Mouse (Mus musculus): ENCODE data around the gene Gp1bb. TPM values are rescaled to one million over a fixed set of nuclear protein-coding genes. Genes with fewer than 3 reads are reported as not detected.

The Gp1bb gene
- polyA plus RNA-seq, 1 experiment, result 3.9 TPM

GRCm38 (mm10) chr16:18623751-18624540 is 1.7 kb upstream of the Gp1bb start:
- no peak for TF ChIP-seq CTCF (IDR thresholded peaks at IDR 0.05; ENCODE audit: borderline replicate concordance, insufficient read depth, low read length)
- no peak for TF ChIP-seq POLR2A (IDR thresholded peaks at IDR 0.05; ENCODE audit: low read depth, low read length)
- 0 out of 2 replicates have a peak, but pooled peaks cover 4% of the 10 kb centered on the region for H3K4me1 ChIP-seq (ENCODE audit: control insufficient read depth, insufficient read depth, low read length)
- H3K27ac ChIP-seq (ENCODE audit: insufficient read depth, low read length), result no peak overlapping the region
- H3K4me3 ChIP-seq (ENCODE audit: insufficient read depth, low read length), result no peak overlapping the region

GRCm38 (mm10) chr16:18622916-18623750 is 930 bp upstream of the Gp1bb start:
- TF ChIP-seq POLR2A (IDR thresholded peaks at IDR 0.05; ENCODE audit: low read depth, low read length) (no peak), CTCF (IDR thresholded peaks at IDR 0.05; ENCODE audit: borderline replicate concordance, insufficient read depth, low read length) (no peak)
- Histone ChIP-seq H3K4me3 (ENCODE audit: insufficient read depth, low read length) (no peak overlapping the region), H3K27ac (ENCODE audit: insufficient read depth, low read length) (no peak overlapping the region), H3K4me1 (ENCODE audit: control insufficient read depth, insufficient read depth, low read length) (0 out of 2 replicates have a peak, but pooled peaks cover 4% of the 10 kb centered on the region)

DNA sequence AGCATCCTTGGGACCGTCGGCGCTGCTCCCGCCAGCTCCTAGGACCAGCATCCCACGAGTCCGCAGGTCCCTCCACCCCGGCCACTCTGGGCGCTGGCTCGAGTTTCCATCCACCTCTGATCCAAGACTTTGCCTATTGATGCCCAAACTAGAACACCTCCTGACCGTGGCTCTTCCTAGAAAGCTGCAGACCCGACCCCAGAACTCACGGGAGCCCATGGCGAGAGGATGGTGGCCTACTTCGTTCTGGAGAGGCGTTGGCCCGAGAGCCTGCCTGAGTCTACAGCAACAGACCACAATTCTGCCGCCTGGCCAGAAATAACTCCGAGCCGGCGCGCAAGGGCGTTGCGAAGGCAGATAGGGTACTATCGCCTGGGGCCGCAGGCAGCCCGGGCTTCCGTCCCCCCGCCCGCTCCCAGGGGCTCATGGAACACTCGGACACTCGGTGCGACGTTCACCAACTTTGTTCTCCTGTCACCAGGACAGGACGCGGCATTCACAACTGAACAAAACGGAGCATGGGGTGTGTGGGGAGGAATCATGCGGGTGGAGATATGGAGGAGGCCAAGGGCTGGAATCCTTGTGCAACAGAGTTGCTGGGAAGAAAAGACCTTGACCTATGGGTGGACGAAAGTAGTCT is 721 bp downstream of the Gp1bb start:
- H3K27ac ChIP-seq (ENCODE audit: insufficient read depth, low read length), result no peak overlapping the region
- H3K4me1 ChIP-seq (ENCODE audit: control insufficient read depth, insufficient read depth, low read length), result 0 out of 2 replicates have a peak, but pooled peaks cover 4% of the 10 kb centered on the region
- H3K4me3 ChIP-seq (ENCODE audit: insufficient read depth, low read length), result no peak overlapping the region
- TF ChIP-seq CTCF (IDR thresholded peaks at IDR 0.05; ENCODE audit: borderline replicate concordance, insufficient read depth, low read length) (no peak), POLR2A (IDR thresholded peaks at IDR 0.05; ENCODE audit: low read depth, low read length) (no peak)

DNA sequence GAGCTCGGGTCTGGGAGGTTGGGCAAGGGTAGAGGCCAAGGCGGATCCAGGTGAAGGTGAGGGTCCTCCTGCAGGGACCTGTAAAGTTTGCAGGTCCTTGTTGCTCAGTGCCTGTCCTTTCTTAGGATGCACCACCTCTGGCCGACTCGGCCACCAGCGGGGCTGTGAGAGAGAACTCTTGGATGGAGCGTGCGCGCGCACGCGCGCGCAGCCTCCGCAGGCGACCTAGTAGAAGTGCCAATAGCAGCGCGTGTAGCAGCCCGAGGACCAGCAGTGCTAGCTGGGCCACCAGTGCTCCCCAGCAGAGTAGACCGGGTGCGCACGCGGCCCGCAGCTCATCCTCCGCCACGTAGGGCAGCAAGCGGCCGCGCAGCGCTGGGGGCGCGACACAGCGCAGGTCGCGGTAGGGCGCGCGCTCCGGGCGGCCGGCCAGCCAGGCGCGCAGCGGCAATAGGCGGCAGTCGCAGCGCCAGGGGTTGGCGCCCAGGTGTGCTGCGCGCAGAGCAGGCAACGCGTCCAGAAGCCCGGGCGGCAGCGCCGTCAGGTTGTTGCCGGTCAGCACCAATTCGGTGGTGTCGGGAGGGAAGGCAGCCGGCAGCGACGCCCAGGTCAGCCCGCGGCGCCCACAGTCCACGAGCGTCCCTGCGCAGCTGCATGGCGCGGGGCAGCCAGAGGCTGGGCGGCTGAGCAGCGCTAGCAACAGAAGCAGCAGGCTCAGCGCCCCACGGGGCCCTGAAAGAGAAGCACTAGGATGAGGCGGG is 1.4 kb downstream of the Gp1bb start:
- Histone ChIP-seq H3K4me3 (ENCODE audit: insufficient read depth, low read length) (no peak overlapping the region), H3K4me1 (ENCODE audit: control insufficient read depth, insufficient read depth, low read length) (0 out of 2 replicates have a peak, but pooled peaks cover 2% of the 10 kb centered on the region), H3K27ac (ENCODE audit: insufficient read depth, low read length) (no peak overlapping the region)
- TF ChIP-seq CTCF (IDR thresholded peaks at IDR 0.05; ENCODE audit: borderline replicate concordance, insufficient read depth, low read length), result no peak

- Histone ChIP-seq H3K4me3 (ENCODE audit: insufficient read depth, low read length) (no peak overlapping the region), H3K27ac (ENCODE audit: insufficient read depth, low read length) (no peak overlapping the region), H3K4me1 (ENCODE audit: control insufficient read depth, insufficient read depth, low read length) (no peaks in the 10 kb centered on the region)
- TF ChIP-seq POLR2A (IDR thresholded peaks at IDR 0.05; ENCODE audit: low read depth, low read length), result no peak
- no peak for TF ChIP-seq CTCF (IDR thresholded peaks at IDR 0.05; ENCODE audit: borderline replicate concordance, insufficient read depth, low read length)
Observed at GRCm38 (mm10) chr16:18620201-18620600, 2.0 kb downstream of the Gp1bb start.

DNA sequence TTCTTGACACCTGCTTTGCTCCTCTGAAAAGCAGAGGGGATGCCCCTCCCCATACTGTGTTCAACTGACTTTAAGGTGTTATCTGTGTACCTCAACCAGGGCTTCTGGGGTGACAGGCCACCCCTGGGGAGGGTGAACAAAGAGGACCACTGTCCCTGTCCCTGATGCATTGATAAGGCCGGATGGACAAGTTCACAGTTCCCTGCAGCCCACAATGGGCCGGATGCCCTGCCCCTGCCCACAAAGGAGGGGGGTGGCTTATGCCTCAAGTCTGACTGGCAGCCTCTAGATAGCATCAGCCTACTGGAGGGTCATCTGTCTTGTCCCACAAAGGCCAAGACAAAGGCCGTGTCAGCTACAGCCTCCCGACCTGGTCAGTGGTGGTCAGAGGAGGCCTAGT is 3.1 kb downstream of the Gp1bb start:
- TF ChIP-seq CTCF (IDR thresholded peaks at IDR 0.05; ENCODE audit: borderline replicate concordance, insufficient read depth, low read length) (no peak), POLR2A (IDR thresholded peaks at IDR 0.05; ENCODE audit: low read depth, low read length) (no peak)
- Histone ChIP-seq H3K27ac (ENCODE audit: insufficient read depth, low read length) (no peak overlapping the region), H3K4me1 (ENCODE audit: control insufficient read depth, insufficient read depth, low read length) (no peaks in the 10 kb centered on the region), H3K4me3 (ENCODE audit: insufficient read depth, low read length) (no peak overlapping the region)

DNA sequence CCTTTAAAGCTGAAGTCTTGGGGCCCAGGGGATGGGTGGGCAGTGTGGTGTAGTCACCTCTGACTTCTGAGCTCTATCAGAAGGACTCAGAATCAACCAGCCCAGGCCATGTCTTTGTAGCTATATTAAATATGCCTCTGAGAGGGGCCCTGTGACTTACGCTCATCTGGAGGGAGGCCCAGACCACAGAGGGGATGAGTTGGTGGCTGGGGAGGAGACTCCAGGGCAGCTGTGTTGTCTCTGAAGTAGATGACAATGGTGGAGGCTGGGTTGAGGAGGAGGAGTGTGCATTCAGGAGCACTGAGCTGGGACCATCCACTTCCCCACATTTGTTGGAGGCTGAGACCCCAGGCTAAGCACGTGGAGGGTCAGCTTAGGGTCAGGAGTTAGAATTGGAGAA is 3.9 kb downstream of the Gp1bb start:
- Histone ChIP-seq H3K4me1 (ENCODE audit: control insufficient read depth, insufficient read depth, low read length) (no peaks in the 10 kb centered on the region), H3K4me3 (ENCODE audit: insufficient read depth, low read length) (no peak overlapping the region), H3K27ac (ENCODE audit: insufficient read depth, low read length) (no peak overlapping the region)
- TF ChIP-seq POLR2A (IDR thresholded peaks at IDR 0.05; ENCODE audit: low read depth, low read length) (no peak), CTCF (IDR thresholded peaks at IDR 0.05; ENCODE audit: borderline replicate concordance, insufficient read depth, low read length) (no peak)

DNA sequence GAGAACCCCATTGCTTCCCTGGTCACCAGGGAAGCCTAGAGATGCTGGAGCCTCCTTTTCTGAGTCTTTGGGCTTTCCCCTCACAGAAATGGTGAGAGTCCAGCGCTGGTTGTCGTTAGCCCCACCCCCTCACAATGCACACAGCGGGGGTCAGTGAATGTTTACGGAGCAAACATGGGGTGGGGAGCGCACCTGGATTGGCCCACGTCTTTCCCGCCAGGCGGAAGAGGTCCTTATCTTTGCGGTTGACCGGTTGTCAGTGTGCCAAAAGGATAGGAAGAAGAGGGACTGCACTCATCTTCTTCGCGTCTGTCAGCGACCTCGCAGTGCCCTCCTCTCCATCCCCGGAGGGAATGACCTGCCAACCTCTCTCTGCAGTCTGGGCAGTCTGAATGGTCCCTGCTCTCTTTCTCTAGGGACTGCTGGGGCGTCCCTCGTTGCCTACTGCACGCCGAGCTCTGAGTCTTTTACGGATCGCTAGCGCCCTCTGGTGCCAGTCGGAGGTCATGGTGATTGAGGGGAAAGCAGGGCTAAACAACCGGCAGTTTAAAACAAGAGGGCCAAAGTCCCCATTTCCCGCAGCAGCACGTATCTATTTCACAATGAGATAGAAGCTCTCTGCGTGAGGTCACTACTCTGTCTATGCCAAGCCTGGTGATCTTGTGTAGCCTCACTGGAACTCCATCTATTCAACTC is 4.7 kb downstream of the Gp1bb start:
- peak; percentile 96 for TF ChIP-seq CTCF (IDR thresholded peaks at IDR 0.05; ENCODE audit: borderline replicate concordance, insufficient read depth, low read length)
- no peak for TF ChIP-seq POLR2A (IDR thresholded peaks at IDR 0.05; ENCODE audit: low read depth, low read length)
- no peak overlapping the region for H3K4me3 ChIP-seq (ENCODE audit: insufficient read depth, low read length)
- H3K27ac ChIP-seq (ENCODE audit: insufficient read depth, low read length), result no peak overlapping the region
- no peaks in the 10 kb centered on the region for H3K4me1 ChIP-seq (ENCODE audit: control insufficient read depth, insufficient read depth, low read length)
